ENCODE assay signal across 11 mouse cellular contexts in the genomic region with DNA sequence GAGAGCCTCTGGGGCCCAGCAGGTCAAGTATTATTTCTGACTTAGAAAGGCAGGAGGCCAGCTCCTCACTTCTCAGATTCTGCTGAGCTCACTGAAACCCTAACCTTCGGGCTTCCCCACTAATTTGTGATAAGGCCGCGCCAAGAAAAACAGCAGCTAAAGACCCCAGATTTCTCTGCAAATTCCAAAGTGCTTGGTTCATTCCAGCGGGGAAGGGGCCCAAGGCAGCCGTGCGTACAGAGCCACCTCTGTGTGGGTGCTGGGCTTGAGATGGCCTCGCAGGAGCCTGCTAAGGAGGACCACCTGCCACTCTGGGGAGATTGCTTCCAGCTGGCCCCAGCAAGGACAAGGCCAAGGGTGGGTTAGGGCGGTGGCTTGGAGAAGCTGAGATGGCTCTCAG.
A peak's percentile ranks its signal among the peaks of the same experiment; 100 is the strongest.
DNase-seq lines count a peak whose midpoint lies in the region; ATAC-seq and TF ChIP-seq lines count a peak whose summit lies in the region.
"Had no signal": no experiment of that assay in that cellular context is flagged by ENCODE, and none has a peak within 500 bp of the region (broad histone marks: within the 10 kb centered on the region; RNA-seq: fewer than 3 reads in every experiment).

No protein-coding gene starts in this region.

- no peaks in the 10 kb centered on the region for H3K36me3 ChIP-seq in hindbrain, embryonic 10.5 days
- no peaks in the 10 kb centered on the region for H3K36me3 ChIP-seq in hindbrain, postnatal 0 days (ENCODE audit: insufficient read depth, low read length)

- peaks cover 15% of the 10 kb centered on the region for H3K27me3 ChIP-seq in hindbrain, embryonic 10.5 days (ENCODE audit: insufficient read depth, poor library complexity, severe bottlenecking)
- no peaks in the 10 kb centered on the region for H3K27me3 ChIP-seq in hindbrain, postnatal 0 days (ENCODE audit: insufficient read depth, low read length)

- no peak overlapping the region for H3K9ac ChIP-seq in hindbrain, postnatal 0 days (replicated peaks; ENCODE audit: low read length)

- H3K4me2 ChIP-seq in hindbrain, postnatal 0 days (ENCODE audit: low read depth, low read length) = no peak overlapping the region

- H3K4me1 ChIP-seq in hindbrain, embryonic 10.5 days (replicated peaks) = peaks cover 20% of the 10 kb centered on the region
- no peaks in the 10 kb centered on the region for H3K4me1 ChIP-seq in hindbrain, postnatal 0 days (ENCODE audit: insufficient read depth, low read length)

- no peaks in the 10 kb centered on the region for H3K9me3 ChIP-seq in hindbrain, embryonic 10.5 days
- no peaks in the 10 kb centered on the region for H3K9me3 ChIP-seq in hindbrain, postnatal 0 days (ENCODE audit: low read length)

- H3K4me3 ChIP-seq in hindbrain, embryonic 10.5 days = no peak overlapping the region
- no peak overlapping the region for H3K4me3 ChIP-seq in hindbrain, postnatal 0 days (ENCODE audit: low read length)

- WGBS in hindbrain, embryonic 10.5 days = 82% methylated on average over 8 of the region's 8 CpGs
- WGBS in hindbrain, postnatal 0 days = 83% methylated on average over 8 of the region's 8 CpGs

- peak overlapping the region; percentile 31; the same call in 1 of the 2 replicates for H3K27ac ChIP-seq in hindbrain, embryonic 10.5 days
- H3K27ac ChIP-seq in hindbrain, postnatal 0 days = no peak overlapping the region
- H3K27ac ChIP-seq: macrophage had no signal

- no peak for TF ChIP-seq CTCF in hindbrain, postnatal 0 days (IDR thresholded peaks at IDR 0.05; ENCODE audit: low read depth)

- no peak for ATAC-seq in hindbrain, postnatal 0 days

- DNase-seq in hindbrain, embryonic 10.5 days (ENCODE audit: low spot score) = no peak
- DNase-seq in hindbrain, postnatal 0 days (ENCODE audit: low spot score) = no peak
- peak; percentile 29 for DNase-seq in urinary bladder, postnatal 14 days (ENCODE audit: low spot score)
- DNase-seq in urinary bladder, adult 2 months (ENCODE audit: low spot score) = no peak
- peak; percentile 51 for DNase-seq in heart, postnatal 4 days
- peak; percentile 5 to 12 for DNase-seq in urinary bladder, postnatal 36 days (ENCODE audit: low spot score in 2 of 2)
- DNase-seq in layer of hippocampus, adult 9-11 months = no peak
- no peak for DNase-seq in frontal cortex, postnatal 25 days (ENCODE audit: low spot score in 2 of 2)
- DNase-seq: adrenal gland, postnatal 36 days; cerebellum, adult 2 months had no signal

Comparison
In these comparisons a context has a peak if more than half of its experiments do, and no peak if none do; other contexts are left out.
1. DNase-seq: peak in urinary bladder, postnatal 14 days (single experiment), heart, postnatal 4 days (single experiment) and urinary bladder, postnatal 36 days (2 of 2); none in hindbrain, embryonic 10.5 days (single experiment), hindbrain, postnatal 0 days (single experiment), urinary bladder, adult 2 months (single experiment), layer of hippocampus, adult 9-11 months (single experiment) and frontal cortex, postnatal 25 days (0 of 2).